Mouse (Mus musculus) layer of hippocampus, adult 18-20 months (tissue): Measurements from ENCODE around the gene Vdr. TPM values are rescaled to one million over a fixed set of nuclear protein-coding genes. Genes with fewer than 3 reads are reported as not detected.

Experiments used
- DNase-seq, 2 experiments: peaks; one replicate each; pipeline ENCODE4 v3.0.0; 2022; ENCODE audit warnings: low spot score in 2 of 2
- total RNA-seq, 2 experiments: library from RNA; stranded (reverse); gene quantifications; 2 replicates each; pipeline ENCODE4 v1.2.3; 2021

Vdr gene
- total RNA-seq, 2 experiments from 2014 or later, result 0.07 to 0.48 TPM

- peak in 1 of 2 experiments; percentile 57 for DNase-seq
These were observed 79.0 kb downstream of the Vdr start for GRCm38 (mm10) chr15:97831242-97831986.

- peak in 1 of 2 experiments; percentile 35 for DNase-seq
These were observed 79.6 kb downstream of the Vdr start for GRCm38 (mm10) chr15:97830788-97831241.

GRCm38 (mm10) chr15:97830253-97830787 is 80.1 kb downstream of the Vdr start:
- DNase-seq, result no peak

GRCm38 (mm10) chr15:97829432-97829831 is 81.0 kb downstream of the Vdr start:
- no peak for DNase-seq

- DNase-seq, result no peak
These were observed 81.5 kb downstream of the Vdr start for GRCm38 (mm10) chr15:97828901-97829338.

- DNase-seq, result peak in 1 of 2 experiments; percentile 46
These were observed 82.1 kb downstream of the Vdr start for GRCm38 (mm10) chr15:97828221-97828842.

DNA sequence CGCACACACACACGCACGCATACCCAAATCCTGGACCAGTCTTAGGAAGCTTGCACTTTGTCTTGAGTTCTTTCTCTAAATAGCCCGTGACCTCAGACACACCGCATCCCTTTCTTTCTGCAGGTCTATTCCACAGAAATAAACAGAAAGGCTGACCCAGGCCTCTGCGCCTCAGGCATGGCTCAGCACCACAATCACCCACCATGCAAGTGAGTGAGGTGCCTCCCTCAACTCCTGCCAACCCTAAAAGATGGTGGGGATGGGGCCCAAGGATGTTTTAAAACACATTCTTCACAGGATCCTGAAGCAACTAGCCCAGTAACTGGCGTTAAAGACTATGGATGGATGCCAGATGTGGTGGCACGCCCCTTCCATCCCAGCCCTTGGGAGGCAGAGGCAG is 83.0 kb downstream of the Vdr start:
- DNase-seq, result no peak

DNA sequence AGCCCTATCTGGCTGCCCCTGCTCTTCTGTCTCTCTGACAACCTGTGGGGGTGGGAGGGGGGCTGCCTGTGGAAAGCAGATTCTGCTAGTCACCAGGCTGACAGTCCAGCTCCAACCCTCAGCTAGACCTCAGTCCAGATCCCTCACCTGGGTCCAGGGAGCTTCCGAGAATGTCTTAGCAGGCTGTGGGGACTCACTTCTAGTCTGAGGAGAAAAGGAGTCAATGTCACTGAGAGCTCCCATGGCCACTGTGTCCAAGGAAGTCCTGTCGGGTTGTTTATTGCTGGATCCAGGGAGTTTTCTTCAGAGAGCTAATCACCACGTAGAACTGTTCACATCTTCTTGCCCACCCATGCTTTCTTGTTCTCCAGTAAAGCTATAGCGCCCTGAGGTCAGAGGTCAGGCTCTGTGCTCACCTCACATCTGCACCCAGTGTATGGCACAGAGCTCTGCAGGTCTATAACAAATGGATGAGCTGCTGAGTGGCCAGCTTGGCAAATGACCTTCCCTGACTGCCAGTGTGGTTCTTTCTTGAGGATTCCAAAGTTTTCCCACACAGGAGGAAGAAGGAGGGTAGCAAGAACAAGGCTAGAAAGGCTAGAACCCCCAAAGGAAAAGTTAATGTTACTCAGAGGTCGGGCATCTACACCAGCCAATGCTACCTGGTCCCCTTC is 83.7 kb downstream of the Vdr start:
- no peak for DNase-seq

- DNase-seq, result no peak
These were observed 84.4 kb downstream of the Vdr start for GRCm38 (mm10) chr15:97825941-97826587.

DNA sequence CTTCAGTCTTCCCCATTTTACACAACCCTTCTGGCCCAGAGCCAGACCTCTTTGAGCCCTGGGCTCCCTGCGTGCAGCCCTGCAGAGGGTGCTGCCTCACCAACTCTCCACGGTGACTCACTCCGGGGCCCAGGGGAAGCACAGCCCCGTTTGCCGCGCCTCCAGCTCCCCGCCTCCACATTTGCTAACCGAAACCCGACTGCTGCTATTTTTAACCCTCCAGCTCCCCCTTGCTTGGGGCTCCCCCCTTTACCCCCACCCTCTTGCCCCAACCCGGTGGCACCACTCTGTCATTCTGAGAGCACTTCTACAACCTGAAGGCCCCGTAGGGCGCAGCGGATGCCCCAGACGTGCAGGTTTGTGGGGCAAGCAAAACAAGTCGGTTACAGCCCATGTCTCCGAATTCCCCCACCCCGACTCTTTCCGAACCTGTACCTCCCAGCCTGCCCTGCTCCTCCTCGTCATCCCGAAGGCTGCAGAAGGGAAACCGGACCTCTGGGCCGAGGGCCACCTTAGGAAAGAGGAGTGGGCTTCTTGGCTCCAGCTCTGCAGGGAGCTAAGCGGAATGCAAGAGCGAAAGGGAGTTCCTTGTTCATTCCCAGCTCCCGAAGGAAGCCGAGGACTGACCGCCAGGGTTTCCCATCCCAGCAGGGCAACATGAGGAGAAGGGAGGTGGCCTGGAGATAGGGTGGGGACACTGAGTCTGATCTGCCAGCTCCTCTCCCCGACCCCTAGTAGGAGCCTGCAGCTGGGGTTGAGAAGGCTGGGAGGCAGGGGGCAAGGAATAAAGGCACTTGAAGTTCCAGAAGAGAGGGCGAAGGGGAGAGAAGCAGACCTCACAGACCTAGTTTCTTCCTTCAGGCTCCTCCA is 85.1 kb downstream of the Vdr start:
- DNase-seq, result peak; percentile 66 to 82

GRCm38 (mm10) chr15:97824042-97824441 is 86.4 kb downstream of the Vdr start:
- DNase-seq, result no peak

DNA sequence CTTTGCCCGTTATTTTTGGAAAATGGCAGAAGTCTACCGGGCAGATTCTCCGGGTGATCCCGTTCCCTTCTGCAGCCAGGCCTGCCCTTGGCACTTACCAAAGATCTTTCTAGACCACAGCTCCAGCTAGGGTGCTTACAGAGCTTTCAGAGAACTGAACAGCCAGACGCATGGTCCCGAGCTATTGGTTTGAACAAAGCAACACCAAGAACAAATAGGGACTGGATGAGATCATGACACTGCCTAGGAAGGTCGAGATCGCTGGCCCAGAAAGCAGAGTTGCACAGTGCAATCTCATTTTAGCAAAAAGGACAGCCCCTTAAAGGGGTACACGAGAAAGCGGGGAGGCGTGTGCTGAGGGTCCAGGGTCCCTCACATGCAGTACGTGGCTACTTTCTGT is 87.0 kb downstream of the Vdr start:
- DNase-seq, result no peak

GRCm38 (mm10) chr15:97822545-97823228 is 87.7 kb downstream of the Vdr start:
- no peak for DNase-seq

- DNase-seq, result no peak
These were observed 88.5 kb downstream of the Vdr start for GRCm38 (mm10) chr15:97821983-97822363.

GRCm38 (mm10) chr15:97821321-97821982 is 89.0 kb downstream of the Vdr start:
- no peak for DNase-seq

DNA sequence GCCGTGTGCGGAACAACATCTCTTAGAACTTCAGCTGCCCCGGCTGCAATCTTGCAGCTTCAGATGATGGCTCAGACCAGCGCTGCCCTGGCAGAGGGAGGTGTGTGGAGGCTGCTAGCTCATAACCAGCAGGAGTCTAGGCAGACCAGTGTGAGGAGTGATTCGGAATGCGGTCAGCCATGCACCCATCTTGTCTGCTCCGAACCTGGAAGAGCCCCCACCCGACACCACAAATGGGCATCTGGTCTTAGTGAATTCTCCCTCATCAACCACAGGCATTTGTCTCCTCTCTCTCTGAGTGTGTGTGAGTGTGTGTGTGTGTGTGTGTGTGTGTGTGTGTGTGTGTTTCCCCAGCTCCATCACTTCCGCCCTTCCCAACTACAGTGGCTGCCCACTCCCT is 90.5 kb downstream of the Vdr start:
- DNase-seq, result no peak

DNA sequence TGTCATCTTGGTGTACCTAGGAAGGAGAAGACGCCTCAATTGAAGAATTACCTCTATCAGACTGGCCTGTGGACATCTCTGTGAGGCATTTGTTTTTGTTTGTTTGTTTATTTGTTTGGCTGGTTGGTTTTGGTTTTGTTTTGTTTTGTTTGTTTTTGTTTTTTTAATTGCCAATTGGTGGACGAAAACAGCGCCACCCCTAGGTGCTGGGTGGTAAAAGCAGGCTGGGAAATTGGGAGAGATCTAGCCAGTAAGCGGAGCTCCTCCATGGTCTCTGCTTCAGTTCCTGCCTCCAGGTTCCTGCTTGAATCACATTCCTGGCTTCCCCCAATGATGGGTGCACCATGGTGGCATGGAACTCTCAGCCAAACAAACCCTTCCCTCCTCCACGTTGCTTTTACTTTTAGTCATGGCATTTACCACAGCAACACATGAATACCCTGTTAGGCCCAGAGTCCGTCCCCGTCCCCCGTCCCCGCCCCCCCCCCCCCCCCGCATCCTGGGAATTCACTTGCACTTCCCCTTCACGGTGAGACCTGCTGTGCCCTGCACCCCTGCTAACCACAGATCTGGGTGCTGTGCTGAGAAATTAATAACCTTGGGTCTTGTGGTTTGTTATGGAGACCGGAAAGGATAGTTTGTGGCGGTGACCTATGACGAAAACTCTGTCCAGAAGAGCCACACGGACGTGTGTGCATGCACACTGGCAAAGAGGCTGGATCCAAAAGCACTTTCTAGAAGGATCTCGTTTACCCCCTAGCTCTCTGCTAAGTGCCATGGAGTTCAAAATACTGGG is 94.0 kb downstream of the Vdr start:
- no peak for DNase-seq

DNA sequence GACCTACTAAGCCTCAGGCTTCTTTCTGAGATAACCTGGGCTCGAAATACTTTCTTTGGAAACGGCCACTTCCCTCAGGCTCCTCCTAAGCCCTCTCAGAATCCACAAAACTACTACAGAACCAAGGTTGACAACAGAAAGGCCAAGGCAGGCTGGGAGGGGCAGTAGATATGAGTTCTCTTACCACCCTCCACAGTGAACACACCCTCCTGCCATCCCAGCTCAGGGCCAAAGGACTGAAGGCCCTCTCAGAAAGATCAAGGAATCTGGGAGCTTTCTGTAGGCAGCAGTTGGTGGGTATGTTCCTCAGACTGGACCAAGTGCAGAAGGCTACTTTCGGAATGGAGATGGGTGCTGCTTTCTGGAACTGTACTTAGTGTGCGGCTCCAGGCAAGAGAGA is 95.2 kb downstream of the Vdr start:
- no peak for DNase-seq
